Mouse (Mus musculus): Measurements from ENCODE around the gene Zscan4d.
"Not testable (repeated sequence)": the region's sequence is repeated elsewhere in the genome, so short reads cannot be mapped to it uniquely, and the experiment has no call there.

Gene Zscan4d

GRCm38 (mm10) chr7:11166059-11166458 lies at the start of gene Zscan4d:
Gene Zscan4d (minus strand): TSS chr7:11166159.
- DNase-seq = not testable (repeated sequence)

GRCm38 (mm10) chr7:11158036-11158435 lies 7.9 kb downstream of the Zscan4d start:
- DNase-seq = peak; percentile 3
